Mouse (Mus musculus) activated CD4-positive, CD25-positive, alpha-beta regulatory T cell, adult 4 months (primary cell): Measurements from ENCODE around the gene Fcrl1. TPM values are rescaled to one million over a fixed set of nuclear protein-coding genes. Genes with fewer than 3 reads are reported as not detected.
"Not testable (repeated sequence)": the region's sequence is repeated elsewhere in the genome, so short reads cannot be mapped to it uniquely, and the experiment has no call there.

Experiments used
- ATAC-seq: one replicate; pipeline ENCODE4 v1.8.0; 2017
- polyA plus RNA-seq, 2 experiments: library from polyadenylated mRNA; unstranded; fragments of 100-300 nt; shearing (Covaris generic); gene quantifications; one replicate each; pipeline ENCODE4 v1.2.1; 2017

The Fcrl1 gene
- polyA plus RNA-seq: 10 to 100 TPM; 23.6 to 38.1 TPM

GRCm38 (mm10) chr3:87376195-87377165 lies at the start of gene Fcrl1:
Gene Fcrl1, plus strand, starts transcription at chr3:87376387.
- peak; percentile 67 for ATAC-seq

GRCm38 (mm10) chr3:87337899-87338298 lies 38.3 kb upstream of the Fcrl1 start:
- no peak for ATAC-seq

GRCm38 (mm10) chr3:87350992-87351391 lies 25.2 kb upstream of the Fcrl1 start:
- ATAC-seq: not testable (repeated sequence)

- ATAC-seq: no peak
Measured at GRCm38 (mm10) chr3:87357581-87357980, 18.6 kb upstream of the Fcrl1 start, which contains the start of gene Cd5l. Gene Cd5l, plus strand, starts transcription at chr3:87357881.

- ATAC-seq: no peak
Measured at GRCm38 (mm10) chr3:87359215-87359614, 17.0 kb upstream of the Fcrl1 start.

- ATAC-seq: no peak
Measured at GRCm38 (mm10) chr3:87360466-87360865, 15.7 kb upstream of the Fcrl1 start.

- ATAC-seq: no peak
Measured at GRCm38 (mm10) chr3:87365691-87366090, 10.5 kb upstream of the Fcrl1 start.

GRCm38 (mm10) chr3:87367511-87367910 lies 8.7 kb upstream of the Fcrl1 start:
- no peak for ATAC-seq

GRCm38 (mm10) chr3:87369181-87369580 lies 7.0 kb upstream of the Fcrl1 start:
- no peak for ATAC-seq

GRCm38 (mm10) chr3:87377228-87377627 lies 1.0 kb downstream of the Fcrl1 start:
- no peak for ATAC-seq

GRCm38 (mm10) chr3:87377719-87378118 lies 1.5 kb downstream of the Fcrl1 start:
- ATAC-seq: no peak

- ATAC-seq: not testable (repeated sequence)
Measured at GRCm38 (mm10) chr3:87379641-87380315, 3.6 kb downstream of the Fcrl1 start.

GRCm38 (mm10) chr3:87381806-87382712 lies 5.9 kb downstream of the Fcrl1 start:
- no peak for ATAC-seq

GRCm38 (mm10) chr3:87383308-87383707 lies 7.1 kb downstream of the Fcrl1 start:
- ATAC-seq: peak; percentile 68

- ATAC-seq: no peak
Measured at GRCm38 (mm10) chr3:87385105-87385504, 8.9 kb downstream of the Fcrl1 start.

- ATAC-seq: no peak
Measured at GRCm38 (mm10) chr3:87390935-87391334, 14.7 kb downstream of the Fcrl1 start.

- ATAC-seq: no peak
Measured at GRCm38 (mm10) chr3:87398809-87399208, 22.6 kb downstream of the Fcrl1 start.

GRCm38 (mm10) chr3:87399906-87400305 lies 23.7 kb downstream of the Fcrl1 start:
- ATAC-seq: no peak

GRCm38 (mm10) chr3:87401321-87401720 lies 25.1 kb downstream of the Fcrl1 start:
- no peak for ATAC-seq

GRCm38 (mm10) chr3:87408171-87408570 lies 32.0 kb downstream of the Fcrl1 start:
- peak; percentile 75 for ATAC-seq

- no peak for ATAC-seq
Measured at GRCm38 (mm10) chr3:87409196-87409935, 33.2 kb downstream of the Fcrl1 start.

GRCm38 (mm10) chr3:87410605-87411004 lies 34.4 kb downstream of the Fcrl1 start:
- no peak for ATAC-seq
